Mouse (Mus musculus) forebrain, embryonic 12.5 days (tissue): ENCODE measurements around the gene St13. TPM values are rescaled to one million over a fixed set of nuclear protein-coding genes. Genes with fewer than 3 reads are reported as not detected.
A peak's percentile ranks its signal among the peaks of the same experiment; 100 is the strongest.

Source experiments
- ATAC-seq: fragments of 200-750 bp; cut with Nextera tagmentation; 2 replicates; pipeline ENCODE4 v1.8.0; 2017; ENCODE audit warnings: moderate TSS enrichment; ENCODE audit not compliant: low FRiP score
- H3K27ac ChIP-seq: fragments of 300-500 bp; sonication (generic); 2 replicates; pipeline ENCODE4 v1.5.1; 2016; ENCODE audit warnings: mild to moderate bottlenecking
- H3K27me3 ChIP-seq: fragments of 300-500 bp; sonication (generic); 2 replicates; pipeline ENCODE4 v1.6.1; 2016; ENCODE audit warnings: mild to moderate bottlenecking
- H3K36me3 ChIP-seq: fragments of 300-500 bp; sonication (generic); replicated peaks from 2 replicates; pipeline ENCODE4 v1.6.1; 2016; ENCODE audit warnings: mild to moderate bottlenecking
- H3K4me1 ChIP-seq: fragments of 300-500 bp; sonication (generic); 2 replicates; pipeline ENCODE4 v1.6.1; 2016
- H3K4me2 ChIP-seq: fragments of 300-500 bp; sonication (generic); 2 replicates; pipeline ENCODE4 v1.6.1; 2016; ENCODE audit warnings: mild to moderate bottlenecking, moderate library complexity
- H3K4me3 ChIP-seq: fragments of 300-500 bp; sonication (generic); replicated peaks from 2 replicates; pipeline ENCODE4 v1.5.1; 2016; ENCODE audit warnings: mild to moderate bottlenecking
- H3K9ac ChIP-seq: fragments of 300-500 bp; sonication (generic); 2 replicates; pipeline ENCODE4 v1.6.1; 2016; ENCODE audit warnings: mild to moderate bottlenecking
- H3K9me3 ChIP-seq: fragments of 300-500 bp; sonication (generic); 2 replicates; pipeline ENCODE4 v1.6.1; 2016
- WGBS: fragments of 180-500 bp; shearing (Covaris S2); methylation state at CpG from one replicate; pipeline ENCODE4 v1.1.7; 2016; 5-methylcytosine and 5-hydroxymethylcytosine counted together
- polyA plus RNA-seq: library from polyadenylated mRNA; unstranded; fragments of >200 nt; fragmentation: Nextera tagmentation; extraction: Ambion mirVana; gene quantifications from 2 replicates; pipeline ENCODE4 v1.2.1, GENCODE M21; 2016

Gene St13
- polyA plus RNA-seq, 1 experiment from 2014 or later, result 219 TPM

GRCm38 (mm10) chr15:81405008-81405407 lies 5.1 kb upstream of the St13 start:
- Histone ChIP-seq H3K27me3 (no peaks in the 10 kb centered on the region), H3K9me3 (no peaks in the 10 kb centered on the region), H3K4me2 (no peak overlapping the region), H3K9ac (no peak overlapping the region), H3K4me1 (peaks cover 8% of the 10 kb centered on the region), H3K4me3 (no peak overlapping the region), H3K27ac (no peak overlapping the region), H3K36me3 (no peaks in the 10 kb centered on the region)
- no peak for ATAC-seq
- 88% methylated on average over 3 of the region's 3 CpGs for WGBS

GRCm38 (mm10) chr15:81399297-81399637 lies 610 bp downstream of the St13 start:
- ATAC-seq, result no peak
- WGBS, result 0% methylated on average over 21 of the region's 21 CpGs
- peak overlapping the region; percentile 83 for H3K4me3 ChIP-seq

GRCm38 (mm10) chr15:81398189-81398588 lies 1.7 kb downstream of the St13 start:
- H3K27ac ChIP-seq, result no peak overlapping the region
- no peaks in the 10 kb centered on the region for H3K27me3 ChIP-seq
- H3K9ac ChIP-seq, result peak overlapping the region; percentile 92; the same call in 1 of the 2 replicates
- no peak for ATAC-seq
- peaks cover 26% of the 10 kb centered on the region for H3K4me1 ChIP-seq
- peak overlapping the region; percentile 83 for H3K4me3 ChIP-seq
- peak overlapping the region; percentile 79 for H3K4me2 ChIP-seq
- no peaks in the 10 kb centered on the region for H3K36me3 ChIP-seq
- no peaks in the 10 kb centered on the region for H3K9me3 ChIP-seq

More at GRCm38 (mm10) chr15:81399297-81399637, 610 bp downstream of the St13 start:
- H3K4me1 ChIP-seq, result peaks cover 26% of the 10 kb centered on the region
- peak overlapping the region; percentile 79 for H3K4me2 ChIP-seq
- no peaks in the 10 kb centered on the region for H3K9me3 ChIP-seq
- peak overlapping the region; percentile 92 for H3K9ac ChIP-seq
- peak overlapping the region; percentile 93 for H3K27ac ChIP-seq
- no peaks in the 10 kb centered on the region for H3K27me3 ChIP-seq
- no peaks in the 10 kb centered on the region for H3K36me3 ChIP-seq

- no peak overlapping the region for H3K9ac ChIP-seq
- H3K27ac ChIP-seq, result no peak overlapping the region
- no peak for ATAC-seq
- no peak overlapping the region for H3K4me3 ChIP-seq
- H3K36me3 ChIP-seq, result peaks cover 24% of the 10 kb centered on the region
- H3K4me1 ChIP-seq, result peaks cover 18% of the 10 kb centered on the region
- WGBS, result 93% methylated on average over 8 of the region's 8 CpGs
- no peaks in the 10 kb centered on the region for H3K27me3 ChIP-seq
- H3K4me2 ChIP-seq, result no peak overlapping the region
- no peaks in the 10 kb centered on the region for H3K9me3 ChIP-seq
Measured at GRCm38 (mm10) chr15:81394211-81394915, 5.5 kb downstream of the St13 start.

- H3K9ac ChIP-seq, result no peak overlapping the region
- H3K4me3 ChIP-seq, result no peak overlapping the region
- H3K36me3 ChIP-seq, result peaks cover 36% of the 10 kb centered on the region
- no peak overlapping the region for H3K4me2 ChIP-seq
- no peak for ATAC-seq
- H3K4me1 ChIP-seq, result peaks cover 11% of the 10 kb centered on the region
- H3K27ac ChIP-seq, result no peak overlapping the region
- no peaks in the 10 kb centered on the region for H3K9me3 ChIP-seq
- no peaks in the 10 kb centered on the region for H3K27me3 ChIP-seq
Measured at GRCm38 (mm10) chr15:81392997-81393396, 6.9 kb downstream of the St13 start.

- Histone ChIP-seq H3K27me3 (no peaks in the 10 kb centered on the region), H3K9me3 (no peaks in the 10 kb centered on the region), H3K4me1 (no peaks in the 10 kb centered on the region), H3K27ac (no peak overlapping the region), H3K4me3 (no peak overlapping the region), H3K4me2 (no peak overlapping the region), H3K9ac (no peak overlapping the region), H3K36me3 (peaks cover 94% of the 10 kb centered on the region)
- no peak for ATAC-seq
- 90% methylated on average over 5 of the region's 5 CpGs for WGBS
Measured at GRCm38 (mm10) chr15:81386327-81386726, 13.6 kb downstream of the St13 start.

- no peak overlapping the region for H3K9ac ChIP-seq
- H3K4me2 ChIP-seq, result no peak overlapping the region
- 90% methylated on average over 2 of the region's 2 CpGs for whole genome bisulfite sequencing
- no peak for ATAC-seq
- no peaks in the 10 kb centered on the region for H3K9me3 ChIP-seq
- H3K4me3 ChIP-seq, result no peak overlapping the region
- H3K4me1 ChIP-seq, result no peaks in the 10 kb centered on the region
- no peaks in the 10 kb centered on the region for H3K27me3 ChIP-seq
- H3K36me3 ChIP-seq, result peaks cover 71% of the 10 kb centered on the region
- H3K27ac ChIP-seq, result no peak overlapping the region
Measured at GRCm38 (mm10) chr15:81378845-81379244, 21.0 kb downstream of the St13 start.

GRCm38 (mm10) chr15:81374621-81375020 lies 25.3 kb downstream of the St13 start:
- Histone ChIP-seq H3K9ac (no peak overlapping the region), H3K27ac (no peak overlapping the region), H3K36me3 (peaks cover 73% of the 10 kb centered on the region), H3K4me3 (no peak overlapping the region), H3K9me3 (no peaks in the 10 kb centered on the region), H3K4me1 (no peaks in the 10 kb centered on the region), H3K27me3 (no peaks in the 10 kb centered on the region), H3K4me2 (no peak overlapping the region)
- ATAC-seq, result no peak
- 93% methylated on average over 11 of the region's 11 CpGs for WGBS

- H3K4me3 ChIP-seq, result no peak overlapping the region
- H3K27ac ChIP-seq, result no peak overlapping the region
- no peak for ATAC-seq
- H3K4me2 ChIP-seq, result no peak overlapping the region
- WGBS, result 15% methylated on average over 1 of the region's 1 CpGs
- no peak overlapping the region for H3K9ac ChIP-seq
- no peaks in the 10 kb centered on the region for H3K9me3 ChIP-seq
- peaks cover 85% of the 10 kb centered on the region for H3K36me3 ChIP-seq
- H3K27me3 ChIP-seq, result no peaks in the 10 kb centered on the region
- H3K4me1 ChIP-seq, result no peaks in the 10 kb centered on the region
Measured at GRCm38 (mm10) chr15:81370356-81370755, 29.5 kb downstream of the St13 start.

GRCm38 (mm10) chr15:81368601-81369000 lies 31.3 kb downstream of the St13 start:
- H3K4me1 ChIP-seq, result no peaks in the 10 kb centered on the region

GRCm38 (mm10) chr15:81366241-81366640 lies 33.6 kb downstream of the St13 start:
- Histone ChIP-seq H3K36me3 (peaks cover 74% of the 10 kb centered on the region), H3K4me1 (peaks cover 4% of the 10 kb centered on the region; the same call in 1 of the 2 replicates), H3K27ac (no peak overlapping the region), H3K9me3 (no peaks in the 10 kb centered on the region), H3K9ac (no peak overlapping the region), H3K4me3 (no peak overlapping the region), H3K27me3 (no peaks in the 10 kb centered on the region), H3K4me2 (no peak overlapping the region)
- no peak for ATAC-seq
- WGBS, result 87% methylated on average over 4 of the region's 4 CpGs

More at GRCm38 (mm10) chr15:81368601-81369000, 31.3 kb downstream of the St13 start:
- no peak for ATAC-seq
- no peak overlapping the region for H3K4me2 ChIP-seq
- H3K9ac ChIP-seq, result no peak overlapping the region
- no peaks in the 10 kb centered on the region for H3K9me3 ChIP-seq
- H3K27ac ChIP-seq, result no peak overlapping the region
- peaks cover 85% of the 10 kb centered on the region for H3K36me3 ChIP-seq
- 91% methylated on average over 1 of the region's 1 CpGs for WGBS
- H3K4me3 ChIP-seq, result no peak overlapping the region
- H3K27me3 ChIP-seq, result no peaks in the 10 kb centered on the region

- no peak overlapping the region for H3K27ac ChIP-seq
- no peak overlapping the region for H3K9ac ChIP-seq
- H3K4me1 ChIP-seq, result peaks cover 9% of the 10 kb centered on the region
- no peak for ATAC-seq
- H3K9me3 ChIP-seq, result no peaks in the 10 kb centered on the region
- H3K27me3 ChIP-seq, result no peaks in the 10 kb centered on the region
- no peak overlapping the region for H3K4me3 ChIP-seq
- no peak overlapping the region for H3K4me2 ChIP-seq
- WGBS, result 92% methylated on average over 8 of the region's 8 CpGs
- peaks cover 64% of the 10 kb centered on the region for H3K36me3 ChIP-seq
Measured at GRCm38 (mm10) chr15:81365246-81365645, 34.6 kb downstream of the St13 start.

GRCm38 (mm10) chr15:81364271-81364670 lies 35.6 kb downstream of the St13 start:
- no peak for ATAC-seq
- 95% methylated on average over 1 of the region's 1 CpGs for WGBS
- no peaks in the 10 kb centered on the region for H3K27me3 ChIP-seq

More at GRCm38 (mm10) chr15:81364271-81364670, 35.6 kb downstream of the St13 start:
- Histone ChIP-seq H3K4me2 (no peak overlapping the region), H3K4me1 (peaks cover 19% of the 10 kb centered on the region), H3K9ac (no peak overlapping the region), H3K9me3 (no peaks in the 10 kb centered on the region), H3K36me3 (peaks cover 54% of the 10 kb centered on the region), H3K4me3 (no peak overlapping the region), H3K27ac (no peak overlapping the region)
